In genomic region chr8:22410688-22411281, GRCm38 (mm10) we compare ENCODE assay signal across 8 mouse cellular contexts. TPM values are rescaled to one million over a fixed set of nuclear protein-coding genes. Genes with fewer than 3 reads are reported as not detected.
DNase-seq lines count a peak whose midpoint lies in the region; ATAC-seq and TF ChIP-seq lines count a peak whose summit lies in the region.

No protein-coding gene starts in this region.

- H3K4me1 ChIP-seq in heart, embryonic 11.5 days (ENCODE audit: control insufficient read depth, insufficient read depth, low read length), result peaks cover 4% of the 10 kb centered on the region; the same call in 1 of the 2 replicates
- peaks cover 0 to 3% of the 10 kb centered on the region in 2 experiments; a peak in 2 of 4 replicates for H3K4me1 ChIP-seq in ES-E14 (ENCODE audit: control insufficient read depth in 2 of 2, insufficient read depth in 2 of 2, low read length in 2 of 2, poor library complexity in 1 of 2)
- H3K4me1 ChIP-seq in hindbrain, embryonic 10.5 days (replicated peaks), result peaks cover 13% of the 10 kb centered on the region

- 17% methylated on average over 16 of the region's 16 CpGs for WGBS in heart, embryonic 11.5 days (ENCODE audit: insufficient replicate concordance)
- WGBS in hindbrain, embryonic 10.5 days, result 17% methylated on average over 16 of the region's 16 CpGs

- in situ Hi-C loops in ES-E14 (cut with MboI; ENCODE audit: low sequenced_read_pairs in 2 of 2, unreplicated experiment in 2 of 2), result no loop called here

- DNase-seq in heart, postnatal 36 days, result no peak
- DNase-seq in ES-E14 (ENCODE audit: low read depth, low spot score), result no peak
- DNase-seq in hindbrain, embryonic 10.5 days (ENCODE audit: low spot score), result no peak
- DNase-seq in right cerebral cortex, postnatal 14 days, result no peak
- no peak for DNase-seq in natural killer cell, adult 2 months (ENCODE audit: low spot score in 2 of 2)
- no peak for DNase-seq in right cerebral cortex, adult 2 months (ENCODE audit: low spot score in 2 of 2)

- intact Hi-C loops in heart, postnatal 36 days (cut with DNase I), result no loop called here

- peak overlapping the region; percentile 98 for H3K9ac ChIP-seq in heart, embryonic 11.5 days (ENCODE audit: low read depth, low read length)
- peak overlapping the region; percentile 78 for H3K9ac ChIP-seq in ES-E14 (ENCODE audit: insufficient read depth, low read depth, low read length, poor library complexity, severe bottlenecking)

- H3K27ac ChIP-seq in heart, embryonic 11.5 days (ENCODE audit: low read depth, low read length), result no peak overlapping the region
- H3K27ac ChIP-seq in ES-E14 (ENCODE audit: insufficient read depth, low read depth, low read length, poor library complexity, severe bottlenecking), result no peak overlapping the region
- peak overlapping the region; percentile 89 for H3K27ac ChIP-seq in hindbrain, embryonic 10.5 days

- ATAC-seq in heart, embryonic 11.5 days (replicated peaks; ENCODE audit: insufficient number of reproducible peaks, low FRiP score, low TSS enrichment), result no peak; the same call in 1 of the 2 replicates
- ATAC-seq in megakaryocyte-erythroid progenitor cell, adult 5-6 weeks (replicated peaks; ENCODE audit: low FRiP score, low TSS enrichment, poor library complexity, severe bottlenecking), result peak; percentile 50

- no peaks in the 10 kb centered on the region for H3K36me3 ChIP-seq in heart, embryonic 11.5 days (ENCODE audit: control insufficient read depth, insufficient read depth, low read length)
- peaks cover 2% of the 10 kb centered on the region; the same call in 1 of the 2 replicates for H3K36me3 ChIP-seq in ES-E14 (ENCODE audit: control insufficient read depth, insufficient read depth, low read length, poor library complexity, severe bottlenecking)
- peaks cover 11% of the 10 kb centered on the region for H3K36me3 ChIP-seq in hindbrain, embryonic 10.5 days

- H3K4me2 ChIP-seq in heart, embryonic 11.5 days, result peak overlapping the region; percentile 79

- peak overlapping the region; percentile 94 for H3K4me3 ChIP-seq in heart, embryonic 11.5 days (ENCODE audit: low read depth, low read length)
- peak overlapping the region; percentile 92 to 96 for H3K4me3 ChIP-seq in ES-E14 (ENCODE audit: insufficient read depth in 1 of 2, low read depth in 1 of 2, low read length in 2 of 2, poor library complexity in 1 of 2, severe bottlenecking in 1 of 2)
- H3K4me3 ChIP-seq in hindbrain, embryonic 10.5 days, result peak overlapping the region; percentile 85

- H3K9me3 ChIP-seq in heart, embryonic 11.5 days (replicated peaks; ENCODE audit: control insufficient read depth, low read length), result no peaks in the 10 kb centered on the region
- H3K9me3 ChIP-seq in ES-E14 (ENCODE audit: control insufficient read depth, insufficient read depth, low read depth, low read length), result no peaks in the 10 kb centered on the region
- no peaks in the 10 kb centered on the region for H3K9me3 ChIP-seq in hindbrain, embryonic 10.5 days

- H3K27me3 ChIP-seq in heart, embryonic 11.5 days (ENCODE audit: control insufficient read depth, insufficient read depth, low read length), result no peaks in the 10 kb centered on the region
- H3K27me3 ChIP-seq in hindbrain, embryonic 10.5 days (ENCODE audit: insufficient read depth, poor library complexity, severe bottlenecking), result no peaks in the 10 kb centered on the region

TF ChIP-seq in ES-E14, 5 proteins besides CTCF, POLR2A, EP300 and RAD21:
- TF ChIP-seq CHD2 (IDR thresholded peaks at IDR 0.05; ENCODE audit: low read depth, low read length) (no peak), ZC3H11A (IDR thresholded peaks at IDR 0.05; ENCODE audit: borderline replicate concordance, low read depth, low read length) (no peak), MAFK (IDR thresholded peaks at IDR 0.05; ENCODE audit: insufficient read depth, low read depth, low read length) (no peak)

RNA-seq across cellular contexts. Expression of gene Mrps31, which starts 0.4 kb away (rescaled TPM):
- 46.9 and 47.4 TPM in 2 replicates for polyA plus RNA-seq in heart, embryonic 11.5 days (2014; fragmentation: Nextera tagmentation; extraction: Ambion mirVana)
- total RNA-seq in heart, postnatal 36 days (2021), result 10 to 100 TPM; 55.7 to 57.1 TPM
- total RNA-seq in ES-E14 (2012; rRNA removed), result 37.6 and 54.7 TPM in 2 replicates
- 38.4 and 40.8 TPM in 2 replicates for polyA plus RNA-seq in hindbrain, embryonic 10.5 days (2016; fragmentation: Nextera tagmentation; extraction: Ambion mirVana)
- total RNA-seq in megakaryocyte-erythroid progenitor cell, adult 5-6 weeks (2014; fragmentation: Nextera tagmentation), result 18.2 and 25.7 TPM in 2 replicates
- total RNA-seq in megakaryocyte-erythroid progenitor cell, adult 5-6 weeks (2017), result 39.8 and 43.1 TPM in 2 replicates

RNA-seq across cellular contexts. Expression of gene Slc25a15, which starts 12.4 kb away (rescaled TPM):
- 11.1 and 14.9 TPM in 2 replicates for polyA plus RNA-seq in heart, embryonic 11.5 days (2014; fragmentation: Nextera tagmentation; extraction: Ambion mirVana)
- 10 to 100 TPM; 13.0 to 13.8 TPM for total RNA-seq in heart, postnatal 36 days (2021)
- 18.0 and 22.1 TPM in 2 replicates for total RNA-seq in ES-E14 (2012; rRNA removed)
- 14.6 and 17.0 TPM in 2 replicates for polyA plus RNA-seq in hindbrain, embryonic 10.5 days (2016; fragmentation: Nextera tagmentation; extraction: Ambion mirVana)
- 8.7 and 15.3 TPM in 2 replicates for total RNA-seq in megakaryocyte-erythroid progenitor cell, adult 5-6 weeks (2014; fragmentation: Nextera tagmentation)
- 10.4 and 15.9 TPM in 2 replicates for total RNA-seq in megakaryocyte-erythroid progenitor cell, adult 5-6 weeks (2017)
